Mouse (Mus musculus): ENCODE results near the gene Sdf2. TPM values are rescaled to one million over a fixed set of nuclear protein-coding genes. Genes with fewer than 3 reads are reported as not detected.

The Sdf2 gene
- 79.9 and 84.1 TPM in 2 replicates for polyA plus RNA-seq (2015; fragmentation: Nextera tagmentation; extraction: Ambion mirVana)

GRCm38 (mm10) chr11:78245627-78246317 lies at the start of gene Sdf2, which contains the start of gene Supt6:
Sdf2 (plus strand) TSS chr11:78245746.
Supt6 (minus strand) TSS chr11:78245987.
- Histone ChIP-seq H3K36me3 (peaks cover 3% of the 10 kb centered on the region; the same call in 1 of the 2 replicates), H3K9me3 (no peaks in the 10 kb centered on the region), H3K4me1 (peaks cover 33% of the 10 kb centered on the region), H3K27ac (peak within 1 kb of the TSS; percentile 97), H3K27me3 (no peaks in the 10 kb centered on the region), H3K9ac (peak within 1 kb of the TSS; percentile 90), H3K4me2 (peak within 1 kb of the TSS; percentile 69), H3K4me3 (peak within 1 kb of the TSS; percentile 90)
- under 1% methylated on average over 50 of the region's 50 CpGs for WGBS
- ATAC-seq (ENCODE audit: borderline replicate concordance, extremely low read depth, low FRiP score, low TSS enrichment) = peak; percentile 93

DNA sequence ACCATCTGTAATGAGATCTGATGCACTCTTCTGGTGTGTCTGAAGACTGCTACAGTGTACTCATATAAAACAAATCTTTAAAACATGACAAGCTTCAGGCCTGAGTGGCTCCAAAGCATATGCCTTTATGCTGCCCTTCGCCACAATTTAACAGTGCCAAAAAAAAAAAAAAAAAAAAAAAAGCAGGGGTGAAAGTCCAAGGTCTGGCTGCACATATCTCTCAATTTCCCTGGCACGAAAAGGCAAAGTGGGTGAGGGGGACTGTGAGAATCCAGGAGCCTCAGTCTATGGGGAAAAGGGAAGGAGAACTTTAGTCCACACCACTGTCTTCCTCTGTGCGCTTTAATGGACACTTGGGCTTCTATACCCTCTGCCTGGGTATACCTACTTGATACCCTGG lies 43.2 kb upstream of the Sdf2 start:
- Histone ChIP-seq H3K4me3 (no peak overlapping the region), H3K27ac (no peak overlapping the region), H3K9ac (no peak overlapping the region), H3K9me3 (no peaks in the 10 kb centered on the region), H3K36me3 (peaks cover 20% of the 10 kb centered on the region), H3K4me2 (no peak overlapping the region), H3K27me3 (no peaks in the 10 kb centered on the region), H3K4me1 (no peaks in the 10 kb centered on the region)
- no peak for ATAC-seq (ENCODE audit: borderline replicate concordance, extremely low read depth, low FRiP score, low TSS enrichment)
- 89% methylated on average over 3 of the region's 3 CpGs for WGBS

DNA sequence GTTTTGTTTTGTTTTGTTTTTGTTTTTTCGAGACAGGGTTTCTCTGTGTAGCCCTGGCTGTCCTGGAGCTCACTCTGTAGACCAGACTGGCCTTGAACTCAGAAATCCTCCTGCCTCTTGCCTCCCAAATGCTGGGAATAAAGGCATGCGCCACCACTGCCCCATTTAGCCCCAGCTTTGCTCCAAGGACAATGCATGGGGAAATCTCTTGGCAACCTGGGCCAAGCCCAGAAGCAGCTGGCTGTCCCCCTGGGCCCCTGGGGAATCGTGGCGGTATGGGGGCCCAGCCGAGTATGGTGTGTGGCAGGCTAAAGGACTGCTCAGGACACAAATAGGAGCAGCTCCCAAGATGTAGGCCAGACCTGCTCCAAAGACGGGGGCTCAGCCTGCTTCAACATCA lies 41.3 kb upstream of the Sdf2 start:
- Histone ChIP-seq H3K4me1 (no peaks in the 10 kb centered on the region), H3K27me3 (no peaks in the 10 kb centered on the region), H3K27ac (no peak overlapping the region), H3K9ac (no peak overlapping the region), H3K4me3 (no peak overlapping the region), H3K9me3 (no peaks in the 10 kb centered on the region), H3K4me2 (no peak overlapping the region), H3K36me3 (peaks cover 39% of the 10 kb centered on the region)
- WGBS = 80% methylated on average over 6 of the region's 6 CpGs
- ATAC-seq (ENCODE audit: borderline replicate concordance, extremely low read depth, low FRiP score, low TSS enrichment) = no peak

DNA sequence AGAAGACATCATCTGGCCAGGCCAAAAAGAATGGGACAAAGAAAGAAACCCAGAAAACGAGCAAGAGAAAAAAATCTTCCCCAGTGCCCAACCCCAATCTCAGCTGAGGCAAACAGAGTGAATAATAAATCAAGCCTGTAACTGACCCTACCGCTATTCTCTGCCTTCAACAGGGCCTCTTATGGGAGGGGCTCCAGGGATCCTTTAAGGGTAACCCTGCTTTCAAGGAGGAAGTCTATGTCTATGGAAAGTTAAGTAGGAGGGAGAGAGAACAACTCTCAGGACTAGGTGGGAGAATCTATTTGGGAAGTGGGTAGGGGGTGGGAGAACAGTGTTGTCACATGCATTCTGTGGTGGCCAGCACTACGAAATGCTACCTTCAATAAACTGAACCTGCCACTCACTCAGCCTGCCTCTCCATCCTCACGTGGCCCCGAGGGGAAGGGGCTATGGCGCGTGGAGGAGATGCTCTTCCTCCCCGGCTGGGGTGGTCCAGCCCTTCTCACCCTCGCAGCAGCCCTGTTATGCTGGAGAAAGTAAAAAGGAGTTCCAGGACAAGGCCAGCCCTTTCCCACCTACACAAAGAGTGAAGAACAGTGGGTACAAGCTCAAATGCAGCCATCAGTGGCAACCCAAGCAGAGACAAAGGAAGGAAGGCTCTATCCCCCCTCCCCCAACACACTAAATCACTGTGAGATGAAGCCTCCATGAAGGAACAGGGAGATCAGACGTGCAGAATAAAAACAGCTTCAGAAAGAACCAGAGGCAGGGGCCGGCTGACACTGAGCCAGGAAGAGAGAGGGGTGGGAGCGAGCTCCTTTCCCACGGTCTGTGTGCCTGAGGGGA lies 40.0 kb upstream of the Sdf2 start:
- no peaks in the 10 kb centered on the region for H3K4me1 ChIP-seq
- H3K36me3 ChIP-seq = peaks cover 52% of the 10 kb centered on the region
- WGBS = 73% methylated on average over 13 of the region's 13 CpGs
- no peak overlapping the region for H3K4me2 ChIP-seq
- no peak overlapping the region for H3K9ac ChIP-seq
- H3K27ac ChIP-seq = no peak overlapping the region
- no peaks in the 10 kb centered on the region for H3K27me3 ChIP-seq
- no peak for ATAC-seq (ENCODE audit: borderline replicate concordance, extremely low read depth, low FRiP score, low TSS enrichment)
- no peak overlapping the region for H3K4me3 ChIP-seq
- no peaks in the 10 kb centered on the region for H3K9me3 ChIP-seq

DNA sequence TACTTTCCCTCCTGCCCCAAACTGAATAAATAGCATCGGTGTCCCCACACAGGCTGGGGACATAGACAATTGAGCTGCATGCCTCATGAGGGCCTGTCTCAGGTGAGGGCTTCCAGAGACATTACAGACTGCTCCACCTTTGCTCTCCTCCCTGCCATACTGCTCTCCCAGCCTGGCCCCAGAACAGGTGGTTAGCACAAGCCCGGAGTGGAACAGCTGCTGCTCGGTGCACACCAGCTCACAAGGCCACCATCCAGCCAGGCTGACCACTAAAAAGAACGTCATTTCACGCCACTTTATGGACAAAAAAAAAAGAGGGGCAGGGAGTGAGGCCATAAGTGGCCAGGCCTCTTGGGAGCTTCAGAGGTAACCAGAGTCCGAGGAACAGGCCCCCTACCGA lies 38.4 kb upstream of the Sdf2 start:
- 86% methylated on average over 7 of the region's 7 CpGs for WGBS
- no peaks in the 10 kb centered on the region for H3K4me1 ChIP-seq

GRCm38 (mm10) chr11:78209886-78210285 lies 35.7 kb upstream of the Sdf2 start:
- Histone ChIP-seq H3K27me3 (no peaks in the 10 kb centered on the region), H3K9me3 (no peaks in the 10 kb centered on the region), H3K4me3 (no peak overlapping the region), H3K27ac (no peak overlapping the region), H3K4me1 (no peaks in the 10 kb centered on the region), H3K9ac (no peak overlapping the region), H3K4me2 (no peak overlapping the region), H3K36me3 (peaks cover 86% of the 10 kb centered on the region)
- no peak for ATAC-seq (ENCODE audit: borderline replicate concordance, extremely low read depth, low FRiP score, low TSS enrichment)
- WGBS = 78% methylated on average over 6 of the region's 6 CpGs

More for the DNA sequence above, 38.4 kb upstream of the Sdf2 start:
- Histone ChIP-seq H3K4me2 (no peak overlapping the region), H3K27ac (no peak overlapping the region), H3K9me3 (no peaks in the 10 kb centered on the region), H3K27me3 (no peaks in the 10 kb centered on the region), H3K36me3 (peaks cover 65% of the 10 kb centered on the region), H3K4me3 (no peak overlapping the region), H3K9ac (no peak overlapping the region)
- ATAC-seq (ENCODE audit: borderline replicate concordance, extremely low read depth, low FRiP score, low TSS enrichment) = no peak

DNA sequence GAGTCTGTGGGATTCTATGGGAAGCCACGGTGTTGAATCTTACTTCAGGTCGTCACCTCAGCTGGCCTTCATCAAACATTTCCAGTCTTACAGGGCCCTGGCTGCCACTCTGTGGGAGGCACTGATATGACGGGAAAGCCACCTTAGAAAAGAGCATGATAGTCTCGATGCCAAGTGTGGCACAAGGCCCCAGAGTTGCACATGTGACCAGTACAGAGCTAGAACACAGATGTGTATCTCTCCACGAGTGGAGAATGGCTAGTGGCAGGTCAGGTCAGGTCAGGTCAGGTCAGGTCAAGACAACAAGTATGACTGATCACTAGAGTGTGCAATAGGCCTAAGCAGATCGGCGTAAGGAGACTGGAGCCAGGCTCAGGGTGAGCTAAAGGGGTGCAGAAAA lies 34.9 kb upstream of the Sdf2 start:
- WGBS = 43% methylated on average over 7 of the region's 7 CpGs
- Histone ChIP-seq H3K4me3 (no peak overlapping the region), H3K27me3 (no peaks in the 10 kb centered on the region), H3K4me1 (no peaks in the 10 kb centered on the region), H3K27ac (no peak overlapping the region), H3K4me2 (no peak overlapping the region), H3K9ac (no peak overlapping the region), H3K9me3 (no peaks in the 10 kb centered on the region), H3K36me3 (peaks cover 89% of the 10 kb centered on the region)
- ATAC-seq (ENCODE audit: borderline replicate concordance, extremely low read depth, low FRiP score, low TSS enrichment) = no peak

- no peak overlapping the region for H3K4me3 ChIP-seq
- WGBS = 84% methylated on average over 5 of the region's 5 CpGs
- no peak overlapping the region for H3K4me2 ChIP-seq
- peaks cover 89% of the 10 kb centered on the region for H3K36me3 ChIP-seq
- ATAC-seq (ENCODE audit: borderline replicate concordance, extremely low read depth, low FRiP score, low TSS enrichment) = no peak
- H3K4me1 ChIP-seq = no peaks in the 10 kb centered on the region
- no peak overlapping the region for H3K27ac ChIP-seq
- no peaks in the 10 kb centered on the region for H3K27me3 ChIP-seq
- H3K9me3 ChIP-seq = no peaks in the 10 kb centered on the region
- no peak overlapping the region for H3K9ac ChIP-seq
Measured at GRCm38 (mm10) chr11:78211513-78211912, 34.0 kb upstream of the Sdf2 start.

DNA sequence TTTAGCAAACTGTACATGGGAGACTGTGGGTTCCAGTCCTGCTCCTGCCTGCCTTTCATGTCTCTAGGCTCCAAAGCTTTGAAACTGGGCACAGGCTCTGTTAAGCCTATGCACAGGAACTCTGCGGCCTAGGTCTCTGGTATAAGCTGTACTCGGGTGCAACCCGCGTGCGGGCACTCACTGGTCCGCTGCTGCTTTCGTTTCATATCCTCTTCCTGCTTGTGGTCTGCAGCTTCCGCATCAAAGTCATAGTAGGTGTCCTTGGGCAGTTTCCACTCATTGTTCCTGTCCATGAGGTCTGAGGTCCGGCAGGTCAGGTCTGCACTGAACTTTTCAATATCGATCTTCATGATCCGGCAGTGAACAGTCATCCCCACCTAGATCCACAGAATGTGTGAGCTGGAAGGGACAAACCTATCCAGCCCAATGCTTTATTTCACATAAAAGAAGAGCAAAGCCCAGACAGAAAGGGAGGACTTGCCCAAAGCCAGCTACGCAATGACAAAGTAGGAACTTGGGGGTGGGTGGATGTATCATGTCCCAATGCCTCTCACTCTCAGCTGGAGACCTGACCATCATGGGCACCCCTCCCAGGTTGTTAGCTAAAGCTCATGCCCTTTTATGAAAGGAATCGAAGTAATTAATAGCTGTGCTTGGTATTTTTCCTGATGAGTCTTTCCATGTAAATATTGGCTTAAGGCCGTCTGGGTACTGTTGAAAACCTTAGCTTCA lies 32.3 kb upstream of the Sdf2 start:
- Histone ChIP-seq H3K9me3 (no peaks in the 10 kb centered on the region), H3K4me1 (no peaks in the 10 kb centered on the region), H3K4me2 (no peak overlapping the region), H3K4me3 (no peak overlapping the region), H3K27ac (no peak overlapping the region), H3K9ac (no peak overlapping the region), H3K27me3 (no peaks in the 10 kb centered on the region), H3K36me3 (peaks cover 89% of the 10 kb centered on the region)
- no peak for ATAC-seq (ENCODE audit: borderline replicate concordance, extremely low read depth, low FRiP score, low TSS enrichment)
- WGBS = 79% methylated on average over 14 of the region's 14 CpGs

DNA sequence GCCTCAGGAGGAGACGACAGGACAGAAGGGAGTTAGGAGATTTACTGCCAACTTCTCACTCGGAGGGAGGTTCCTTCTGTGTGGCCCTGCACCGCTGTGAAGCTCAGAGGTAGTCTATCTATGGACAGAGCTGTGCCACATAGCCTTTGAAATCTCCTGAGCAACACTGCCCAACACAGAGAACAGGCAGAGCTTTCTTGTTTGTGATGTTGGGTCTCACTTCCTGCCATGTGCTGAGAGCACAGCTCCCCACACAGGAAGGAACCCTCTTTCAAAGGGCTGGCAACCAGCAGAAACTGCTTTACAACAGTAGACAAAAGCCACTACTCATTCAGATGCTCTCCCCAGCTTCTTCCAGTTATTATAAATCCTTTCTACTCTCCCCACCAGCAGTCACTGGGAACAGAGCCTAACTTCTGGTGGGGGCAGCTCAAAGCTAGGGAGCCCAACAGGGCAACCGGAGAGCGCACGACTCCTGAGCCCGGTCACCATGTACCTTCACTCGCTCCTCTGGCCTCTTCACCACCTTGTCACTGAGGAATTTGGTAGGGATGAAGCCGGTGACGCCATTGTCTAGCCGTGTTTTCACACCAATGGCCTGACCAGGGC lies 29.7 kb upstream of the Sdf2 start:
- Histone ChIP-seq H3K27me3 (no peaks in the 10 kb centered on the region), H3K4me3 (no peak overlapping the region), H3K36me3 (peaks cover 88% of the 10 kb centered on the region), H3K4me2 (no peak overlapping the region), H3K9me3 (no peaks in the 10 kb centered on the region), H3K4me1 (no peaks in the 10 kb centered on the region), H3K9ac (no peak overlapping the region), H3K27ac (no peak overlapping the region)
- ATAC-seq (ENCODE audit: borderline replicate concordance, extremely low read depth, low FRiP score, low TSS enrichment) = no peak
- 89% methylated on average over 11 of the region's 11 CpGs for WGBS

- Histone ChIP-seq H3K27me3 (no peaks in the 10 kb centered on the region), H3K27ac (no peak overlapping the region), H3K4me1 (no peaks in the 10 kb centered on the region), H3K9ac (no peak overlapping the region), H3K36me3 (peaks cover 96% of the 10 kb centered on the region), H3K4me3 (no peak overlapping the region), H3K4me2 (no peak overlapping the region), H3K9me3 (no peaks in the 10 kb centered on the region)
- ATAC-seq (ENCODE audit: borderline replicate concordance, extremely low read depth, low FRiP score, low TSS enrichment) = no peak
- WGBS = 86% methylated on average over 4 of the region's 4 CpGs
Measured at GRCm38 (mm10) chr11:78223586-78223985, 22.0 kb upstream of the Sdf2 start.
